Mouse (Mus musculus) limb, embryonic 14.5 days (tissue): ENCODE measurements around the gene Nhsl1. TPM values are rescaled to one million over a fixed set of nuclear protein-coding genes. Genes with fewer than 3 reads are reported as not detected.
A peak's percentile ranks its signal among the peaks of the same experiment; 100 is the strongest.

ENCODE experiments used
- ATAC-seq: fragments of 200-750 bp; cut with Nextera tagmentation; 2 replicates; pipeline ENCODE4 v1.8.0; 2017; ENCODE audit warnings: low read depth, moderate number of reproducible peaks, moderate TSS enrichment; ENCODE audit not compliant: low FRiP score
- DNase-seq: peaks from one replicate; pipeline ENCODE4 v3.0.0-alpha.2; 2015; ENCODE audit warnings: low spot score
- H3K27ac ChIP-seq: fragments of 300-500 bp; sonication (generic); replicated peaks from 2 replicates; pipeline ENCODE4 v1.5.1; 2014; ENCODE audit warnings: low read depth, mild to moderate bottlenecking, low read length, moderate library complexity, mixed read lengths
- H3K27me3 ChIP-seq: fragments of 300-500 bp; sonication (generic); 2 replicates; pipeline ENCODE4 v1.6.1; 2014; ENCODE audit warnings: low read length, mixed read lengths; ENCODE audit not compliant: control insufficient read depth, insufficient read depth
- H3K36me3 ChIP-seq: fragments of 300-500 bp; sonication (generic); 2 replicates; pipeline ENCODE4 v1.6.1; 2014; ENCODE audit warnings: mild to moderate bottlenecking, low read length, moderate library complexity, mixed read lengths; ENCODE audit not compliant: control insufficient read depth, insufficient read depth
- H3K4me1 ChIP-seq: fragments of 300-500 bp; sonication (generic); 2 replicates; pipeline ENCODE4 v1.6.1; 2014; ENCODE audit warnings: antibody characterized with exemption, low read length, mixed read lengths; ENCODE audit not compliant: control insufficient read depth, insufficient read depth
- H3K4me2 ChIP-seq: fragments of 300-500 bp; sonication (generic); replicated peaks from 2 replicates; pipeline ENCODE4 v1.6.1; 2014; ENCODE audit warnings: low read depth, mild to moderate bottlenecking, low read length, moderate library complexity; ENCODE audit not compliant: severe bottlenecking
- H3K4me3 ChIP-seq: fragments of 300-500 bp; sonication (generic); replicated peaks from 2 replicates; pipeline ENCODE4 v1.5.1; 2014; ENCODE audit warnings: low read length
- H3K9ac ChIP-seq: fragments of 300-500 bp; sonication (generic); 2 replicates; pipeline ENCODE4 v1.6.1; 2014; ENCODE audit warnings: mild to moderate bottlenecking, low read depth, low read length, moderate library complexity; ENCODE audit not compliant: severe bottlenecking
- H3K9me3 ChIP-seq: fragments of 300-500 bp; sonication (generic); 2 replicates; pipeline ENCODE4 v1.6.1; 2016; ENCODE audit warnings: low read length; ENCODE audit not compliant: control insufficient read depth
- POLR2A ChIP-seq: fragments of 200-500 bp; IDR thresholded peaks from 2 replicates; pipeline ENCODE4 v1.8.0; 2012; ENCODE audit warnings: inconsistent platforms, mild to moderate bottlenecking, moderate library complexity, borderline replicate concordance; ENCODE audit not compliant: insufficient read depth, insufficient read length; ENCODE audit errors: extremely low read depth
- WGBS: fragments of 180-500 bp; shearing (Covaris S2); extraction: QIAGEN DNeasy Blood & Tissue Kit; methylation state at CpG from one replicate; pipeline ENCODE4 v1.1.7; 2014; 5-methylcytosine and 5-hydroxymethylcytosine counted together
- polyA plus RNA-seq, 2 experiments: library from polyadenylated mRNA; depleted of rRNA in 1 of 2; stranded (reverse) in 1 of 2; unstranded in 1 of 2; fragments of >200 nt; fragmentation: Nextera tagmentation in 1 of 2; extraction: Ambion mirVana in 1 of 2; gene quantifications; 2 replicates each; pipeline versions ENCODE4 v1.2.1 to v1.2.3; 2012 to 2014

Nhsl1 gene
- polyA plus RNA-seq, 2 experiments, result 14.5 to 16.6 TPM

DNA sequence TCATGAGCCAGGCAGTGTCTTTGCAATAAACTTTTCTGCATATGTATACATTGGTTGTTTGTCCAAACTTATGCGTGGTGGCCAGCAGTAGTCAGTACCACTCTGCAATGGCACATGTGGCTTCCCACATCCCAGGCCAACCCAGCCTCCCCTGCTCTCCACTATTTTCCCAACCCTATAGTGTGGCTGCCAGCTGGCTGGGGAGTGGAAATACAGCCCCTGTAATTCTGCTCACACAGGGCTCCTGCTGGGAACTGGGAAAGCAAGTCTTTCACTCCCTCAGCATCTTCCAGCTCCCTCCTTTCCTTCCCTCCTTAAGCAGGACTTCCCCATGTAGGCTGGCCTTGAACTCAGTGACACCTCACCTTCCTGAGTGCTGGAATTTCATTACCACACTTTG, 3.7 kb upstream of the Nhsl1 start:
- WGBS, result 96% methylated on average over 1 of the region's 1 CpGs

DNA sequence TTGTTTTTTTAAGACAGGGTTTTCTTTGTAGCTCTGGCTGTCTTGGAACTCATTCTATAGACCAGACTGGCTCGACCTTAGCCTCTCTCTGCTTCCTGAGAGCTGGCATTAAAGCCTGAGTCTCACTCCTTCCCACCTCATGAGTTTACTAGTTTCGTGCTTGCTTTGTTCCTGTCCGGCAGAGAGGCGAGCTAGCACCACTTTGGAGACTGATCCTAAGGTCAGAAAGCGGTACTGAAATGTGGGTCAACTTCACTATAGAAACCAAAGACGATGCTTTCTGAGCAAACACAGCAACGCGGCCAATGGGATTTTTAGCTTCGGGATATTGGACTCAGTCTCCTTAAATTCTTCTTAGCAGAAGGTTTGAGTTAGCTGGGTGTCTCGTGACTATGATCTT, 1.3 kb upstream of the Nhsl1 start:
- Histone ChIP-seq H3K4me3 (no peak overlapping the region), H3K27ac (no peak overlapping the region), H3K36me3 (no peaks in the 10 kb centered on the region), H3K4me1 (peaks cover 9% of the 10 kb centered on the region), H3K9ac (no peak overlapping the region), H3K4me2 (0 out of 2 replicates have a peak overlapping the region, but pooled peaks have one; percentile 83), H3K27me3 (no peaks in the 10 kb centered on the region), H3K9me3 (no peaks in the 10 kb centered on the region)
- ATAC-seq, result no peak
- TF ChIP-seq POLR2A, result no peak
- DNase-seq, result peak; percentile 18
- 32% methylated on average over 10 of the region's 10 CpGs for WGBS

More for the DNA sequence above, 3.7 kb upstream of the Nhsl1 start:
- Histone ChIP-seq H3K36me3 (no peaks in the 10 kb centered on the region), H3K4me3 (no peak overlapping the region), H3K9me3 (no peaks in the 10 kb centered on the region), H3K9ac (no peak overlapping the region), H3K4me2 (no peak overlapping the region), H3K27me3 (no peaks in the 10 kb centered on the region), H3K27ac (no peak overlapping the region), H3K4me1 (peaks cover 5% of the 10 kb centered on the region; the same call in 1 of the 2 replicates)
- ATAC-seq (no peak), DNase-seq (no peak)
- TF ChIP-seq POLR2A, result no peak

DNA sequence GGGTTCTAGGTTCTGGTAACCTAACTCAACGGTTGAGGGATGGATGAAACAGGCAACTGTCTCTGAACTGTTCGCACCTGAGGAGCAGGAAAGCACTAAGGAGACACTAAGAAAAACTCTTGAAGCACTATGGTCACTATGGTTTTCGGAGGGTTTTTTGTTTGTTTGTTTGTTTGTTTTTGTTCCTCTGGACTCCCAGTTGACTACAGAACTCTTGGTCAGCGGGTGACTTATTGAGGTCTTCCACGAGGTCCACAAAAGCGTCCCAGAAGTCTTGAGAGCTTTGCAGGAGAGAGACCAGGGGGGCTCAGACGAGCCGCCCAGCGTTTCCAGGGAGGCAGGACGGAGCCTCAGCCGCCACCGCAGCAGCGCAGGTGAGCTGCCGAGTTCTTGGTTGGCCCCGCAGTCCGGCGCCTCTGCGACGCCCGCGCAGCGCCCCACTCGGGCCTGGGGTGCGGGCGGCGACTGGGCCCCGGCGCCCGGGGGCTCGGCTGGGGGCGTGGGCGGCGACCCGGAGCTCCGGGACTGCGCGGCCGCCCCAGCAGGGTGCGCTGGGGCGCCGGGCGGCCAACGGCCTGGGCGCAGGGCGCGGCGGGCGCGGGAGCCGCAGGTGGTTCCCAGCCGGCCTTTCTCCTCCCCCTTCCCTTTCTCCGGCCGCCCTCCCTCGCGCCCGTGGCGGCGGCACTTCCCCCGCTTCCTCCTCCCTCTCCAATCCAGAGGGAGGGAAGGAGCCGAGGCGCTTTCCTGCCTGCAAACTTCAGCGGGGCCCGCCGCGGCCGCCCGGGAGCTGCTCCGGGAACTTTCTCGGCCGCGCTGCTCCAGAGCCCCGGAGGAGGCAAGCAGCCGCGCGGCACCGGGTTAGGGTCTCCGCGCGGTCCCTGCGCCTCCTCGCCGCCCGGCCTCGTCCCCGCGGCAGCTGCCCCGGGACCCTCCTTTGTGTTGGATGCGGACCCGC, 547 bp upstream of the Nhsl1 start:
- Histone ChIP-seq H3K9ac (peak overlapping the region; percentile 94), H3K4me2 (peak overlapping the region; percentile 83), H3K4me3 (peak overlapping the region; percentile 83), H3K9me3 (no peaks in the 10 kb centered on the region), H3K27ac (peak overlapping the region; percentile 80), H3K36me3 (no peaks in the 10 kb centered on the region), H3K27me3 (no peaks in the 10 kb centered on the region), H3K4me1 (peaks cover 9% of the 10 kb centered on the region)
- DNase-seq, result peak; percentile 58
- ATAC-seq, result peak; percentile 82
- WGBS, result 3% methylated on average over 36 of the region's 89 CpGs
- 0 out of 2 replicates have a peak, but pooled peaks have one; percentile 47 for TF ChIP-seq POLR2A

DNA sequence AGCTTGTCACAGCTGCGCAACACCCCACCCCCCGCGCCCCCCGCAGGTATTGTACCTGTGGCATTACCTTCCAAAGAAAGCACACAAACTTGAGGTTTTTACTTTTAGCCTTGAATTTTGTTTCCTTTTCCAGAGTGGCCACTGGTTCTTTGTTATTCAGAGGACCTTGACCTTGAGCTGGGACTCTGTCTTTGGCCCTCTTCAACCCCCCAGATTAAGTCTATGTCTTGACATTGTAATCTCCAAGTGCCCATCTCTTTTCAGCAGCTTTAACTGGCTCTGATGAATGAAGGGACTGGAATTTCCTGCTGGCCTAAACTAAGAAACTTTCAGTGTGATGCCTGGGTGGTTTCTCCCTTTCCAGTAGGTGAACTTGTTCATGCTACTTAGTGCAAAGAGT, 906 bp downstream of the Nhsl1 start:
- Histone ChIP-seq H3K4me3 (peak overlapping the region; percentile 83), H3K9ac (peak overlapping the region; percentile 94), H3K4me1 (peaks cover 9% of the 10 kb centered on the region), H3K27me3 (no peaks in the 10 kb centered on the region), H3K27ac (no peak overlapping the region), H3K4me2 (peak overlapping the region; percentile 83), H3K9me3 (no peaks in the 10 kb centered on the region), H3K36me3 (no peaks in the 10 kb centered on the region)
- DNase-seq (no peak), ATAC-seq (no peak)
- 22% methylated on average over 4 of the region's 4 CpGs for WGBS
- no peak for TF ChIP-seq POLR2A

DNA sequence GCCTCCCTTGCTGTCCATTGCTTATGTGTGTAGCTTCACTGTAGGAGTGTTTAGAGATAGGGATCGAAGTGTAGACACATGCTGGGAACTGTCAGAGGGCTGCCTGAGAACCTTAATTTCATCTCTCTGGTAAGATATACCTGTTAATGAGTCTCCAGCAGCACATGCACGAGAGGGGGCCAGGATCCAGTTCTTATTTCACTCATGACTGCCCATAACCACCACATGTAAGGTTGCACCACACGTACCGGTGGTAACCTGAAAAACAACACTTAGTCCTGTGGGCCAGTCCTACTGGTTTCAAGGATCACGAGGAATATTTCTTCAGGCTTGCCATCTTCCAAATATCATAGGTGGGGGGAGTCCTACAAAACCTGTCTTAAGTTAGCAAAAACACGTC, 3.1 kb downstream of the Nhsl1 start:
- H3K4me3 ChIP-seq, result no peak overlapping the region
- no peak for TF ChIP-seq POLR2A
- WGBS, result 85% methylated on average over 6 of the region's 6 CpGs
- H3K9me3 ChIP-seq, result no peaks in the 10 kb centered on the region
- H3K27me3 ChIP-seq, result no peaks in the 10 kb centered on the region
- ATAC-seq, result no peak
- DNase-seq, result no peak
- H3K9ac ChIP-seq, result no peak overlapping the region
- H3K27ac ChIP-seq, result no peak overlapping the region
- H3K4me2 ChIP-seq, result no peak overlapping the region
- H3K4me1 ChIP-seq, result peaks cover 9% of the 10 kb centered on the region
- H3K36me3 ChIP-seq, result no peaks in the 10 kb centered on the region
